Mouse (Mus musculus) c-Kit-positive CD71-positive TER-119-positive erythroid progenitor cells, embryonic 14.5 days (primary cell): ENCODE measurements around the gene Cd63.

Experiments
- DNase-seq: peaks from one replicate; pipeline ENCODE4 v3.0.0-alpha.2; 2013; ENCODE audit warnings: low spot score

Gene Cd63

GRCm38 (mm10) chr10:128900698-128901097 is at the start of gene Cd63:
TSS of gene Cd63 (plus strand) at chr10:128900989.
- no peak for DNase-seq

GRCm38 (mm10) chr10:128861176-128861575 is 39.6 kb upstream of the Cd63 start:
- DNase-seq, result no peak

GRCm38 (mm10) chr10:128866042-128866441 is 34.7 kb upstream of the Cd63 start:
- DNase-seq, result no peak

GRCm38 (mm10) chr10:128866518-128866917 is 34.3 kb upstream of the Cd63 start:
- no peak for DNase-seq

- DNase-seq, result no peak
These were observed 30.4 kb upstream of the Cd63 start for GRCm38 (mm10) chr10:128870341-128870740.

- DNase-seq, result no peak
These were observed 22.5 kb upstream of the Cd63 start for GRCm38 (mm10) chr10:128878291-128878690.

- DNase-seq, result no peak
These were observed 22.0 kb upstream of the Cd63 start for GRCm38 (mm10) chr10:128878811-128879210.

- DNase-seq, result no peak
These were observed 18.7 kb upstream of the Cd63 start for GRCm38 (mm10) chr10:128882067-128882466.

GRCm38 (mm10) chr10:128888941-128889827 is 11.6 kb upstream of the Cd63 start:
- DNase-seq, result no peak

GRCm38 (mm10) chr10:128889846-128890245 is 10.9 kb upstream of the Cd63 start:
- DNase-seq, result no peak

- DNase-seq, result no peak
These were observed 10.2 kb upstream of the Cd63 start for GRCm38 (mm10) chr10:128890383-128891295.

- no peak for DNase-seq
These were observed 9.3 kb upstream of the Cd63 start, which contains the start of gene Gdf11 for GRCm38 (mm10) chr10:128891296-128892094. TSS of gene Gdf11 (minus strand) at chr10:128891718.

GRCm38 (mm10) chr10:128892246-128892645 is 8.5 kb upstream of the Cd63 start:
- DNase-seq, result no peak

GRCm38 (mm10) chr10:128895437-128895836 is 5.4 kb upstream of the Cd63 start:
- peak; percentile 78 for DNase-seq

- no peak for DNase-seq
These were observed 4.7 kb upstream of the Cd63 start for GRCm38 (mm10) chr10:128895952-128896693.

- no peak for DNase-seq
These were observed 4.0 kb upstream of the Cd63 start for GRCm38 (mm10) chr10:128896807-128897206.

GRCm38 (mm10) chr10:128897501-128897900 is 3.3 kb upstream of the Cd63 start:
- DNase-seq, result no peak

GRCm38 (mm10) chr10:128899759-128900490 is 864 bp upstream of the Cd63 start:
- no peak for DNase-seq

GRCm38 (mm10) chr10:128901409-128901808 is 620 bp downstream of the Cd63 start:
- DNase-seq, result no peak

GRCm38 (mm10) chr10:128902409-128902988 is 1.7 kb downstream of the Cd63 start:
- DNase-seq, result no peak
